Mouse (Mus musculus): Measurements from ENCODE around the gene H1foo.

GRCm38 (mm10) chr6:115911763-115912162, 33.0 kb upstream of the H1foo start:
- TF ChIP-seq POLR2A (IDR thresholded peaks at IDR 0.05; ENCODE audit: borderline replicate concordance, extremely low read depth, insufficient read depth, insufficient read length, poor library complexity, severe bottlenecking): no peak
- no peak for TF ChIP-seq CTCF (IDR thresholded peaks at IDR 0.05; ENCODE audit: borderline replicate concordance, extremely low read depth, insufficient read depth, insufficient read length)
